Mouse (Mus musculus) heart, postnatal 0 days (tissue): ENCODE measurements at regions not wholly inside any gene's neighbourhood (a gene's known extent, or its start where the extent isn't known, plus 50 kb on each side); places are given as distances from the start of the nearest gene placed in this dataset.
A peak's percentile ranks its signal among the peaks of the same experiment; 100 is the strongest.

Experiments
- ATAC-seq: fragments of 200-750 bp; cut with Nextera tagmentation; 2 replicates; pipeline ENCODE4 v1.8.0; 2017; ENCODE audit warnings: low read depth, moderate number of reproducible peaks, moderate library complexity; ENCODE audit not compliant: insufficient read depth
- DNase-seq: peaks from one replicate; pipeline ENCODE4 v3.0.0-alpha.2; 2016; ENCODE audit warnings: low spot score
- H3K27ac ChIP-seq: fragments of 300-500 bp; sonication (generic); 2 replicates; pipeline ENCODE4 v1.5.1; 2014; ENCODE audit warnings: low read depth, mild to moderate bottlenecking
- H3K27me3 ChIP-seq: fragments of 300-500 bp; sonication (generic); 2 replicates; pipeline ENCODE4 v1.6.1; 2014; ENCODE audit warnings: low read length, mixed read lengths; ENCODE audit not compliant: control insufficient read depth, insufficient read depth
- H3K36me3 ChIP-seq: fragments of 300-500 bp; sonication (generic); replicated peaks from 2 replicates; pipeline ENCODE4 v1.6.1; 2014; ENCODE audit warnings: low read length, mixed read lengths; ENCODE audit not compliant: control insufficient read depth, insufficient read depth
- H3K4me1 ChIP-seq: fragments of 300-500 bp; sonication (generic); 2 replicates; pipeline ENCODE4 v1.6.1; 2014; ENCODE audit warnings: antibody characterized with exemption; ENCODE audit not compliant: control insufficient read depth, insufficient read depth
- H3K4me2 ChIP-seq: fragments of 300-500 bp; sonication (generic); 2 replicates; pipeline ENCODE4 v1.6.1; 2014; ENCODE audit warnings: low read depth, mild to moderate bottlenecking, low read length, moderate library complexity
- H3K4me3 ChIP-seq: fragments of 300-500 bp; sonication (generic); 2 replicates; pipeline ENCODE4 v1.5.1; 2014; ENCODE audit warnings: low read depth, low read length
- H3K9ac ChIP-seq: fragments of 300-500 bp; sonication (generic); replicated peaks from 2 replicates; pipeline ENCODE4 v1.6.1; 2014; ENCODE audit warnings: low read depth, low read length, mixed read lengths
- H3K9me3 ChIP-seq: fragments of 300-500 bp; sonication (generic); replicated peaks from 2 replicates; pipeline ENCODE4 v1.6.1; 2016; ENCODE audit warnings: low read length; ENCODE audit not compliant: control insufficient read depth
- CTCF ChIP-seq: IDR thresholded peaks from 2 replicates; pipeline ENCODE4 v1.5.1; 2016; ENCODE audit warnings: antibody characterized with exemption, control low read depth, low read depth
- EP300 ChIP-seq: IDR thresholded peaks from 2 replicates; pipeline ENCODE4 v1.6.1; 2016; ENCODE audit warnings: antibody characterized with exemption, low read depth
- WGBS: fragments of 180-500 bp; shearing (Covaris S2); extraction: QIAGEN DNeasy Blood & Tissue Kit; methylation state at CpG from one replicate; pipeline ENCODE4 v1.1.7; 2014; 5-methylcytosine and 5-hydroxymethylcytosine counted together

GRCm38 (mm10) chr1:151101516-151101915 lies 80.8 kb upstream of the Gm47985 start:
- Histone ChIP-seq H3K4me2 (no peak overlapping the region), H3K4me1 (peaks cover 26% of the 10 kb centered on the region), H3K9ac (no peak overlapping the region), H3K9me3 (no peaks in the 10 kb centered on the region), H3K4me3 (no peak overlapping the region), H3K27ac (no peak overlapping the region), H3K27me3 (no peaks in the 10 kb centered on the region), H3K36me3 (no peaks in the 10 kb centered on the region)
- TF ChIP-seq EP300: no peak
- TF ChIP-seq CTCF: no peak
- no peak for ATAC-seq
- WGBS: 77% methylated on average over 1 of the region's 1 CpGs
- no peak for DNase-seq

DNA sequence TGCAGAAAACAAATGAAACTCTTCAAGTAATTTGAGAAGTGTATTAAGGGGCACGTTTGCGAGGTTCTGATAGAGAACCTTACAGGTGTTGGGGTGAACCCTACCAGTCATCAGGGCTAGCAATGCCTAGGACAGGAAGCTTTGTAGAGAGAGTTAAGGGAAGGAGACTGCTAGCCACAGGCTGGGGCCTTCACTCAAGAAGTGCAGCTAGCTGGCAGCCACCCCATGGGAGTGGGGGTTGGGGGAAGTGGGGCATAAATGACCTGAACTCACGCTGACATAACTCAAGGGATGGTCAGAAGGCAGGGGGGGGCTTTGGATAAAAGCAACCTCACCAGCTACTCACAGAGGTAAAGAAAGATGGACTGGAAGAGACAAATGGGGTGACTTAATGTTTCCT lies 80.3 kb upstream of the Gm47985 start:
- 72% methylated on average over 3 of the region's 3 CpGs for WGBS
- no peaks in the 10 kb centered on the region for H3K9me3 ChIP-seq

DNA sequence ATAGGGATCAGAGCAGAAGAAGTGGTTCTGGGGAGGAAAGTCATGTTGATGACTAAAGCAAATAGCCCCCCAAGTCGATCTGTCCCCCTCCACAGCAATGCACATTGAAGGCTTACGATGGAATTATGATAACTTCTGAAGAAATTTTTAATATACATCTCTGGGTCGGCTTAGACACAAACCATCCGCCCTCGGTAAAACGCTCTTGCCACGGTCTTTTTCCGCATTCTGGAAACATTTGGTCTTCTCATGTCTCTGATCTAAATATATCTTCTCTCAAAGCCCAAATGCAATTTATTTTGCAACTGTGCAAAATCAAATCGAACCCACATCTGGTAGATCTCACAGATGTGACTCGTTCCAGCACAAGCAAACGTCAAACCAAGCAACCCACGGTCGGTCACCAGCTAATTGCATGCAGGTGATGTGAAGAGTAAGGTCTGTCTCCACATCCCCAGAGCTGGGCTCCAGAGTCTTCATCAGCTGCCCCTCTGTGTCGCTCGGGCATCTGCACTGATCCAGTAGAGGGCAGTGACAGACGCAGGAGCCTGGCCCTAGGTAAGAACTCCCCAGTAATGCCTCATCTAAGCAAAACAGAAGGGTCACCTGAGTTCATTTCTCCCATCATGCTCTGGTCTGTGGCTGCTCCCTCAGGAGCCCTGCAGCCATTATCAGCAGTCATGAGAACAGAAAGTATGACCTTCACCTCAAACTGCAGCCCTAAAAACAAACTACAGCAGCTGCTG lies 79.5 kb upstream of the Gm47985 start:
- Histone ChIP-seq H3K27ac (peak overlapping the region; percentile 82), H3K9me3 (no peaks in the 10 kb centered on the region), H3K27me3 (no peaks in the 10 kb centered on the region), H3K4me1 (peaks cover 26% of the 10 kb centered on the region), H3K36me3 (no peaks in the 10 kb centered on the region), H3K4me2 (no peak overlapping the region), H3K4me3 (no peak overlapping the region), H3K9ac (no peak overlapping the region)
- DNase-seq (peak; percentile 64), ATAC-seq (peak; percentile 86)
- 82% methylated on average over 16 of the region's 16 CpGs for WGBS
- TF ChIP-seq CTCF: peak; percentile 42
- peak; percentile 57; the same call in 1 of the 2 replicates for TF ChIP-seq EP300

More for the DNA sequence above, 80.3 kb upstream of the Gm47985 start:
- DNase-seq: no peak
- Histone ChIP-seq H3K27me3 (no peaks in the 10 kb centered on the region), H3K4me2 (no peak overlapping the region), H3K36me3 (no peaks in the 10 kb centered on the region), H3K27ac (no peak overlapping the region), H3K4me1 (peaks cover 26% of the 10 kb centered on the region), H3K4me3 (no peak overlapping the region), H3K9ac (no peak overlapping the region)
- no peak for ATAC-seq
- TF ChIP-seq CTCF: no peak
- no peak for TF ChIP-seq EP300

- TF ChIP-seq EP300 (no peak), CTCF (no peak)
- H3K36me3 ChIP-seq: no peaks in the 10 kb centered on the region
- H3K4me3 ChIP-seq: no peak overlapping the region
- H3K27me3 ChIP-seq: no peaks in the 10 kb centered on the region
- H3K27ac ChIP-seq: peak overlapping the region; percentile 82
- ATAC-seq (no peak; the same call in 1 of the 2 replicates), DNase-seq (peak; percentile 43)
- H3K9me3 ChIP-seq: no peaks in the 10 kb centered on the region
- peaks cover 26% of the 10 kb centered on the region for H3K4me1 ChIP-seq
- H3K9ac ChIP-seq: no peak overlapping the region
- H3K4me2 ChIP-seq: no peak overlapping the region
- 44% methylated on average over 6 of the region's 6 CpGs for WGBS
Measured at GRCm38 (mm10) chr1:151103522-151104037, 78.8 kb upstream of the Gm47985 start.

GRCm38 (mm10) chr1:151104346-151104745 lies 78.0 kb upstream of the Gm47985 start:
- no peak overlapping the region for H3K4me2 ChIP-seq
- ATAC-seq: no peak
- no peak overlapping the region for H3K4me3 ChIP-seq
- H3K9me3 ChIP-seq: no peaks in the 10 kb centered on the region
- WGBS: 82% methylated on average over 5 of the region's 5 CpGs
- no peak overlapping the region for H3K27ac ChIP-seq
- no peaks in the 10 kb centered on the region for H3K36me3 ChIP-seq
- no peak overlapping the region for H3K9ac ChIP-seq
- TF ChIP-seq CTCF (no peak), EP300 (no peak)
- peaks cover 26% of the 10 kb centered on the region for H3K4me1 ChIP-seq
- no peak for DNase-seq
- H3K27me3 ChIP-seq: no peaks in the 10 kb centered on the region

DNA sequence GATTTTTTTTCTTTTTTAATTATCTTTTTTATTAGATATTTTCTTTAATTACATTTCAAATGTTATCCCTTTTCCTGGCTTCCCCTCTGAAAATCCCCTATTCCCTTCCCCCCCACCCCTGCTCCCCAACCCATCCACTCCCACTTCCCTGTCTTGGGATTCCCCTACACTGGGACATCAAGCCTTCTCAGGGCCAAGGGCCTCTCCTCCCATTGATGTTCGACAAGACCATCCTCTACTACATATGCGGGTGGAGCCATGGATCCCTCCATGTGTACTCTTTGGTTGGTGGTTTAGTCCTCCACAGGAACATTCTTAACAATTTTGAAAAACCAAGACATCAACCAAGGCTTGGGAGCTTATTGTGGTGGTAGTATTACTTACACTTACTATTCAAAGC lies 77.5 kb upstream of the Gm47985 start:
- no peak overlapping the region for H3K9ac ChIP-seq
- no peaks in the 10 kb centered on the region for H3K9me3 ChIP-seq
- ATAC-seq: no peak
- WGBS: 58% methylated on average over 2 of the region's 2 CpGs
- TF ChIP-seq CTCF (no peak), EP300 (no peak)
- H3K4me3 ChIP-seq: no peak overlapping the region
- no peak overlapping the region; the same call in 1 of the 2 replicates for H3K27ac ChIP-seq
- H3K4me1 ChIP-seq: peaks cover 26% of the 10 kb centered on the region
- H3K36me3 ChIP-seq: no peaks in the 10 kb centered on the region
- no peaks in the 10 kb centered on the region for H3K27me3 ChIP-seq
- H3K4me2 ChIP-seq: no peak overlapping the region
- no peak for DNase-seq
